Mouse (Mus musculus) midbrain, embryonic 14.5 days (tissue): ENCODE data around the gene Sptbn1. TPM values are rescaled to one million over a fixed set of nuclear protein-coding genes. Genes with fewer than 3 reads are reported as not detected.

Source experiments
- ATAC-seq: fragments of 200-750 bp; cut with Nextera tagmentation; 2 replicates; pipeline ENCODE4 v1.8.0; 2017; ENCODE audit warnings: moderate number of reproducible peaks, moderate library complexity; ENCODE audit not compliant: low FRiP score, low TSS enrichment
- DNase-seq: peaks from one replicate; pipeline ENCODE4 v3.0.0-alpha.2; 2015
- H3K27ac ChIP-seq: fragments of 300-500 bp; sonication (generic); replicated peaks from 2 replicates; pipeline ENCODE4 v1.5.1; 2014; ENCODE audit warnings: mild to moderate bottlenecking, low read depth, low read length, moderate library complexity
- H3K27me3 ChIP-seq: fragments of 300-500 bp; sonication (generic); 2 replicates; pipeline ENCODE4 v1.6.1; 2014; ENCODE audit warnings: low read length, control low read depth, mixed read lengths; ENCODE audit not compliant: control insufficient read depth, insufficient read depth
- H3K36me3 ChIP-seq: fragments of 300-500 bp; sonication (generic); 2 replicates; pipeline ENCODE4 v1.6.1; 2014; ENCODE audit warnings: low read length, control low read depth; ENCODE audit not compliant: control insufficient read depth, insufficient read depth
- H3K4me1 ChIP-seq: fragments of 300-500 bp; sonication (generic); 2 replicates; pipeline ENCODE4 v1.6.1; 2014; ENCODE audit warnings: mild to moderate bottlenecking, antibody characterized with exemption, low read length, control low read depth; ENCODE audit not compliant: control insufficient read depth, insufficient read depth
- H3K4me2 ChIP-seq: fragments of 300-500 bp; sonication (generic); 2 replicates; pipeline ENCODE4 v1.6.1; 2014; ENCODE audit warnings: mild to moderate bottlenecking, low read length, moderate library complexity
- H3K4me3 ChIP-seq: fragments of 300-500 bp; sonication (generic); replicated peaks from 2 replicates; pipeline ENCODE4 v1.5.1; 2014; ENCODE audit warnings: low read depth, low read length
- H3K9ac ChIP-seq: fragments of 300-500 bp; sonication (generic); replicated peaks from 2 replicates; pipeline ENCODE4 v1.6.1; 2014; ENCODE audit warnings: mild to moderate bottlenecking, low read length, moderate library complexity
- H3K9me3 ChIP-seq: fragments of 300-500 bp; sonication (generic); 2 replicates; pipeline ENCODE4 v1.6.1; 2016; ENCODE audit warnings: low read length, control low read depth, mixed read lengths; ENCODE audit not compliant: control insufficient read depth
- WGBS: fragments of 180-500 bp; shearing (Covaris S2); extraction: QIAGEN DNeasy Blood & Tissue Kit; methylation state at CpG from one replicate; pipeline ENCODE4 v1.1.7; 2014; 5-methylcytosine and 5-hydroxymethylcytosine counted together
- polyA plus RNA-seq: library from polyadenylated mRNA; unstranded; fragments of >200 nt; fragmentation: Nextera tagmentation; extraction: Ambion mirVana; gene quantifications from 2 replicates; pipeline ENCODE4 v1.2.1, GENCODE M21; 2014

Gene Sptbn1
- polyA plus RNA-seq, 1 experiment from 2014 or later = 181 TPM

DNA sequence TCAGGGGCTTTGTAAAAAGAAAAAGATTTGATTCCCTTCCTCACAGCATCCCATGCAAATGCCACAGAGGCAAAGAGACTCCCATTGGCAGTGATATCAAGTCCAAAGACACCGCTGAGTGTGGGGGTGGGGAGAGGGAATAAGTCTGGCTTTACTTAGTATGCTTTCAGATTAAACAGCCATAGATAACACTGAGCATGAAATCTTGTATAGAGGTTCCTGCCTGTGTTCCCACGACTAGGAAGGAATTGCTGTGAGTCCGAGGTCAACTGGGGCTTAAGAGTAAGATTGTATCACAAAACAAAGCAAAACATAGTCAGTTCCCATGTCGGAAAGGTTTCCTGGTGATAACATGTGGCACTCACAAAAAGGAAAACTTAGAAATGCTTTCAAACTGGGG, 136.3 kb downstream of the Sptbn1 start:
- DNase-seq (no peak), ATAC-seq (no peak)
- Histone ChIP-seq H3K27me3 (no peaks in the 10 kb centered on the region), H3K9ac (no peak overlapping the region), H3K36me3 (peaks cover 94% of the 10 kb centered on the region), H3K4me3 (no peak overlapping the region), H3K4me1 (no peaks in the 10 kb centered on the region), H3K27ac (no peak overlapping the region), H3K4me2 (no peak overlapping the region), H3K9me3 (no peaks in the 10 kb centered on the region)
- 75% methylated on average over 4 of the region's 4 CpGs for WGBS

DNA sequence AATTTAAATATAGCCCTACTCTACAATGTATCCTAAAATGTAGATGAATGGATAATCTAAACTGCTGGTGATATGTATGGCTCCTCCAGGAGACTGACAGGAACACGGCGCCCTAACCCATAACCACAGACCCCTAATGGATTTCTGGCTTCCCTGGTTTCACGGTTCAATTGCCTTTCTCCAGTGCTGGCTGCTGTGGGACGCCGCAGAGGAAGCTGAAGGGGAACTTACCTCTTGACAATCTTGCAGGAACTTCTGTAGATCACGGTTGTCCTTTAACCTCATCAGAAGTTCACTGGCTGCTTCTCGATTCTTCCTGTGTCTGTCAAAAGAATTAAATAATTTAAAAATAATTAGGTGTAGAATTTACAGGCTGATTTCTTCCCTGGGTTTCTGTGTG, 138.6 kb downstream of the Sptbn1 start:
- 93% methylated on average over 7 of the region's 7 CpGs for WGBS
- Histone ChIP-seq H3K27me3 (no peaks in the 10 kb centered on the region), H3K9me3 (no peaks in the 10 kb centered on the region), H3K4me2 (no peak overlapping the region), H3K4me3 (no peak overlapping the region), H3K4me1 (no peaks in the 10 kb centered on the region), H3K9ac (no peak overlapping the region), H3K27ac (no peak overlapping the region), H3K36me3 (peaks cover 94% of the 10 kb centered on the region)
- DNase-seq (no peak), ATAC-seq (no peak)

- no peak overlapping the region for H3K4me3 ChIP-seq
- no peak overlapping the region for H3K27ac ChIP-seq
- no peaks in the 10 kb centered on the region for H3K4me1 ChIP-seq
- ATAC-seq = no peak
- no peak for DNase-seq
- WGBS = 93% methylated on average over 1 of the region's 1 CpGs
- no peak overlapping the region for H3K9ac ChIP-seq
- H3K9me3 ChIP-seq = no peaks in the 10 kb centered on the region
- H3K4me2 ChIP-seq = no peak overlapping the region
- H3K36me3 ChIP-seq = peaks cover 95% of the 10 kb centered on the region
- H3K27me3 ChIP-seq = no peaks in the 10 kb centered on the region
Observed at GRCm38 (mm10) chr11:30126840-30127239, 141.1 kb downstream of the Sptbn1 start.

DNA sequence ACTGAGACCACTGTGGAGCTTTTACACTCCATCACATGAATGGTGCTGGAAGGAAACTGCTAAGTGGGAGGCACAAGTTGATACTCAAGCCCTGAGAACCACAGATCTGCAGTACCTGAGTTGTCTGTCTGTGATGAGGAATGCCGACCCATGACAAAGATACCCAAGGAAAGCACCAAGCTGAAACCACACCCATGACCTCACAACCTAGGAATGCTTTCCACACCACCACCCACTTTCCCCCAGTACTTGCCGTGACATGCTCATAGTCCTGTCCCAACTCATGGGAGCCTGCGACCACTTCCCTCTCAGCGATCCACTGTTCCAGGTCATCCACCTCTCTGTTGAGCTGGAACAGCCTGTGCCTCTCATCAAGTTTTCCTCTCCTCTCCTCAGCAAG, 149.9 kb downstream of the Sptbn1 start:
- Histone ChIP-seq H3K4me1 (no peaks in the 10 kb centered on the region), H3K4me3 (no peak overlapping the region), H3K27me3 (no peaks in the 10 kb centered on the region), H3K36me3 (peaks cover 98% of the 10 kb centered on the region), H3K27ac (no peak overlapping the region), H3K9ac (no peak overlapping the region), H3K9me3 (no peaks in the 10 kb centered on the region), H3K4me2 (no peak overlapping the region)
- DNase-seq = no peak
- no peak for ATAC-seq
- WGBS = 93% methylated on average over 4 of the region's 4 CpGs

DNA sequence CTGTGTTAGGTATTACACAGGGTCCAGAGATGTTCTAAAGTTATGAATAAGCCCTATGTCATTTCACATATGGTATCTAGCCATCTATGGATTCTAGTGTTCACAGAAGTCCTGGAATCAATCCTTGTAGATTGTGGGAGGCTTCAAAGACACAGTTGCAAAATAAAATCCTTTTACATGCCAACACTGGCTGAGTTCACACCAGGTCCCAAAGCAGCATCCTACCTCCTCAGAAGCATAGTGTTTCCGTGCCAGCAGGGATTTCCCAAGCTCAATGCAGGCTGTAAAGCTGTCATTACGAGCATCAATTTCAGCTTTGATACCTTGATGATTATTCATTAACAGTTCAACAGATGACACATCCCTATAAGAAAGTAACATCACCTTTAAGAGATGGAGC, 154.3 kb downstream of the Sptbn1 start:
- H3K4me2 ChIP-seq = no peak overlapping the region
- H3K36me3 ChIP-seq = peaks cover 93% of the 10 kb centered on the region
- H3K27ac ChIP-seq = no peak overlapping the region
- H3K4me3 ChIP-seq = no peak overlapping the region
- WGBS = 93% methylated on average over 2 of the region's 2 CpGs
- H3K4me1 ChIP-seq = no peaks in the 10 kb centered on the region
- no peak for DNase-seq
- no peak for ATAC-seq
- no peaks in the 10 kb centered on the region for H3K9me3 ChIP-seq
- H3K9ac ChIP-seq = no peak overlapping the region
- H3K27me3 ChIP-seq = no peaks in the 10 kb centered on the region

GRCm38 (mm10) chr11:30110634-30111033, 157.3 kb downstream of the Sptbn1 start:
- peaks cover 88% of the 10 kb centered on the region for H3K36me3 ChIP-seq
- DNase-seq = no peak

GRCm38 (mm10) chr11:30104177-30104576, 163.8 kb downstream of the Sptbn1 start:
- Histone ChIP-seq H3K27me3 (no peaks in the 10 kb centered on the region), H3K36me3 (peaks cover 89% of the 10 kb centered on the region), H3K4me2 (no peak overlapping the region), H3K4me3 (no peak overlapping the region), H3K9me3 (no peaks in the 10 kb centered on the region), H3K4me1 (no peaks in the 10 kb centered on the region), H3K9ac (no peak overlapping the region), H3K27ac (no peak overlapping the region)
- 93% methylated on average over 10 of the region's 10 CpGs for WGBS
- ATAC-seq (no peak), DNase-seq (no peak)

More at GRCm38 (mm10) chr11:30110634-30111033, 157.3 kb downstream of the Sptbn1 start:
- Histone ChIP-seq H3K4me2 (no peak overlapping the region), H3K27me3 (no peaks in the 10 kb centered on the region), H3K9me3 (no peaks in the 10 kb centered on the region), H3K4me1 (no peaks in the 10 kb centered on the region), H3K9ac (no peak overlapping the region), H3K27ac (no peak overlapping the region), H3K4me3 (no peak overlapping the region)
- ATAC-seq = no peak
- WGBS = 89% methylated on average over 7 of the region's 7 CpGs

GRCm38 (mm10) chr11:30102594-30102993, 165.4 kb downstream of the Sptbn1 start:
- Histone ChIP-seq H3K4me1 (no peaks in the 10 kb centered on the region), H3K4me3 (no peak overlapping the region), H3K27ac (no peak overlapping the region), H3K27me3 (no peaks in the 10 kb centered on the region), H3K4me2 (no peak overlapping the region), H3K36me3 (peaks cover 84% of the 10 kb centered on the region), H3K9ac (no peak overlapping the region), H3K9me3 (no peaks in the 10 kb centered on the region)
- DNase-seq (no peak), ATAC-seq (no peak)
- WGBS = 96% methylated on average over 2 of the region's 2 CpGs

DNA sequence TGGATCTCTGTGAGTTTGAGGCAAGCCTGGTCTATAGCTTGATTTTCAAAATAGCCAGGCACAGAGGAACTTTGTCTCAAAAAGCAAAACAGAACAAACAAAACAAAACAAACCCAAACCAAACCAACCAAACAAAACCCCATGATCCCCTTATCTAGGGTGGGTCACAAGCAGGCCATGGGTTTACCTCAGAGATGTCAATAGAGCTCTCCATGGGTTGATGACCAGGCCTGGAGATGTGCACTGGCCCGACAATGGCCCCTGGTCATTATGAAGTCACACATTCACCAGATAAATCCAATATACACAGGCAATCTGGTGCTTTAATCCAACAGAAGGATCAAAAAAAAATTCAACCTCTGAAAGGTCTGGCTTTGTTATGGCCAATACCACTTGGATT, 166.2 kb downstream of the Sptbn1 start:
- WGBS = 90% methylated on average over 1 of the region's 1 CpGs
- no peak for DNase-seq
- no peak overlapping the region for H3K4me2 ChIP-seq
- H3K4me1 ChIP-seq = no peaks in the 10 kb centered on the region
- H3K36me3 ChIP-seq = peaks cover 87% of the 10 kb centered on the region
- H3K27me3 ChIP-seq = no peaks in the 10 kb centered on the region
- no peak overlapping the region for H3K4me3 ChIP-seq
- H3K9ac ChIP-seq = no peak overlapping the region
- ATAC-seq = no peak
- H3K9me3 ChIP-seq = no peaks in the 10 kb centered on the region
- H3K27ac ChIP-seq = no peak overlapping the region
